Mouse (Mus musculus): Measurements from ENCODE around the gene Prss57. TPM values are rescaled to one million over a fixed set of nuclear protein-coding genes. Genes with fewer than 3 reads are reported as not detected.

The Prss57 gene
- polyA plus RNA-seq, 1 experiment from 2014 or later = 7.1 TPM

DNA sequence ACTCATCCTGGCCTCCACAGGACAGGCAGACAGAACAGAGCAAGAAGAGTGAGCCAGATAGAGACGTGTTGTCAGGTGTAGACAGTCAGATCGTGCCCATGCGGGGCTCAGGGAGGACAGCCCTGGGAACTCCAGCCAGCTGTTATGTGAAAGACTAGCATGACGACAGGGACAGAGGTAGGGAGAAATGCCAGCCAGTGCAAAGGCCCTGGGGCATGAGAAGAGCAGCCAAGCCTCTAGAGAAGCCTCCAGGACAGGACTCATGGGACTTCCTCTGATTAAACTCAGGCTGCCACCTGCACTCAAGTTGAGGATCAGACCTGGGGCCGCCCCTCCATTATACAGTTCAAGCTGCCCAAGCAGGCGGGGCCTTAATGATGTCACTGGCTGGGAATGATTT is 42.3 kb downstream of the Prss57 start:
- Histone ChIP-seq H3K4me1 (replicated peaks) (peaks cover 35% of the 10 kb centered on the region), H3K36me3 (replicated peaks) (peaks cover 9% of the 10 kb centered on the region; the same call in 1 of the 2 replicates), H3K9me3 (replicated peaks) (no peaks in the 10 kb centered on the region), H3K27ac (replicated peaks) (no peak overlapping the region), H3K4me2 (no peak overlapping the region), H3K4me3 (replicated peaks) (no peak overlapping the region), H3K9ac (no peak overlapping the region), H3K27me3 (no peaks in the 10 kb centered on the region)
- 74% methylated on average over 6 of the region's 6 CpGs for WGBS (ENCODE audit: insufficient replicate concordance)
- ATAC-seq (ENCODE audit: insufficient read depth) = no peak

DNA sequence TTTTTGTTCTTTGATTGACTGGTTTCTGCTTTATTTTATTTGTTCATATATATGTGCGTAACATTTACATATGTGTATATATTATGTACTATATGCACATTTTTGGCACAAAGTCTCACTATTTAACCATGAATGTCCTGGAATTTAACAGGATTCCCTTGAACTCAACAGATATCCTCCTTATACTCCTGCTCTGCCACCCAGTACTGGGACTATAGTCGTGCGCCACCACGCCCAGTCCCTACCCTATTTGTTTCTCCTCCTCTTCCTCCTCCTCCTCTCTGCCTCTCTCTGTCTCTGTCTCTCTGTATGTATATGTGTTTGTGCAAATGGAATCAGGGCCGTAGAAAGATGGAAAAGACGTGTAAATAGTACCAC is 44.0 kb downstream of the Prss57 start:
- Histone ChIP-seq H3K27me3 (no peaks in the 10 kb centered on the region), H3K27ac (replicated peaks) (peak overlapping the region; percentile 85), H3K4me2 (peak overlapping the region; percentile 85), H3K9me3 (replicated peaks) (no peaks in the 10 kb centered on the region), H3K9ac (peak overlapping the region; percentile 37; the same call in 1 of the 2 replicates), H3K36me3 (replicated peaks) (peaks cover 26% of the 10 kb centered on the region), H3K4me3 (replicated peaks) (peak overlapping the region; percentile 68), H3K4me1 (replicated peaks) (peaks cover 35% of the 10 kb centered on the region)
- 20% methylated on average over 6 of the region's 6 CpGs for WGBS (ENCODE audit: insufficient replicate concordance)
- peak; percentile 81 for ATAC-seq (ENCODE audit: insufficient read depth)

DNA sequence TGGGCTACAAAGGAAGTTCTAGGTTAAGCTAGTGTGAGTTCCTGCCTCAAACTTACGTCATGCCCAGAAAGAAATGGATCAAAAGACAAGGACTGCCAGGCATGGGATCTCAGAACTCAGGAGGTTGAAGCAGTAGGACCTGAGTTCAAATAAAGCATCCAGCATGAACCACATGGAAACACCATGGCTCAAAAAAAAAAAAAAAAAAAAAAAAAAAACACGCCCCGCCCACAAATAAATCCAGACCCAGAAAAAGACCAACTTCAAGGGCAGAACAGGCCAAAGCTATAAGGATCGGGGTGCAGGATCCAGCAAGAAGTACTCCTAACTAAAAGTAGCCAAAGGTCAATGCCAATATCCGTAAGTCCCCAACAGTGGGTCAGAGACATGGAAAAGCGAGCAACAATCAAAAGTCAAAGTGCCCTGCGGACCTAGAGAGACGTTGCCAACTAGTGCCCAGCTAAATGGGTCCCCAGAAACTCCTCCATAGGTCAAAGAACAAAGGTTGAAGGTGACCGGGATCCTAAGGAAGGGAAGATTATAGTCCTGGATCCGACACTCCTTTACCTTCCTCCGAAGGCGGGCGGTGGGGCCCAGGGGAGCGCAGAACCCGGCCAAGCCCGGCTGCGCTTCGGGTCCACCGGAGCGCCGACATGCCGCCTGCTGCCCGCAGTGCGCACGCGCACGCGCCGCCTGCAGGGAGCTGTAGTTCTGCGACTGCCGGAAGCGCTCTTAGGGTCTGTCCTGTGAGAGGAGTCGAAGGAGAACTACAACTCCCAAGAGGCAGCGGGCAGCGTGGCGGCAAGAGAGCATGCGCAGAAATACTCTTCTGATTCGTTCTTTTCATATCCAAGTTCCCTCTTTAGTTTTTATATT is 44.6 kb downstream of the Prss57 start, which contains the start of gene Polrmt:
TSS of gene Polrmt (minus strand) at position 684 of the 876 bp plus-strand sequence.
- H3K4me3 ChIP-seq (replicated peaks) = peak within 1 kb of the TSS; percentile 68
- 3% methylated on average over 38 of the region's 38 CpGs for WGBS (ENCODE audit: insufficient replicate concordance)
- H3K9me3 ChIP-seq (replicated peaks) = no peaks in the 10 kb centered on the region
- peak within 1 kb of the TSS; percentile 85 for H3K4me2 ChIP-seq
- H3K27ac ChIP-seq (replicated peaks) = peak within 1 kb of the TSS; percentile 85
- peaks cover 35% of the 10 kb centered on the region for H3K4me1 ChIP-seq (replicated peaks)
- H3K27me3 ChIP-seq = no peaks in the 10 kb centered on the region
- ATAC-seq (ENCODE audit: insufficient read depth) = peak; percentile 97
- H3K36me3 ChIP-seq (replicated peaks) = peaks cover 31% of the 10 kb centered on the region
- H3K9ac ChIP-seq = peak within 1 kb of the TSS; percentile 65

DNA sequence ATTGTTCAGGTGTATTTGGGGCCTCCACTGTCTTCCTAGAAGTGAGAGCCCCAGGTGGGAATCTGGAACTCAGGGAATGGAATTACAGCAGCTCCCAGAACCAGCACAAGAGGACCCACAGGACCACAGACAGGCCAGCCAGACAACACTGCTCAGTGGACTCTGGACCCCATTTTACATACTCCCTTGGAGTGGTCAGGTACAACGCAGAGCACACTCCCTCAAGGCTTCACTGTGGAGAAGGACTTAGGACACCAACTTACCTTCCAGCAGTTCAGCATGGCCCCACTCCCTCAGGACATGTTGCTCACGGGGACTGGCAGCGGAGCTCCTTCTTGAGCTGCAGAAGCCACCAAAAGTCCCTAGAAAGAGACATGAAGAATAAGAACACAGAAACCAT is 45.4 kb downstream of the Prss57 start:
- 83% methylated on average over 3 of the region's 3 CpGs for WGBS (ENCODE audit: insufficient replicate concordance)
- H3K36me3 ChIP-seq (replicated peaks) = peaks cover 39% of the 10 kb centered on the region
- no peak for ATAC-seq (ENCODE audit: insufficient read depth)
- H3K27ac ChIP-seq (replicated peaks) = no peak overlapping the region
- peaks cover 35% of the 10 kb centered on the region for H3K4me1 ChIP-seq (replicated peaks)
- H3K9me3 ChIP-seq (replicated peaks) = no peaks in the 10 kb centered on the region
- H3K27me3 ChIP-seq = no peaks in the 10 kb centered on the region
- H3K4me3 ChIP-seq (replicated peaks) = peak overlapping the region; percentile 68
- peak overlapping the region; percentile 85 for H3K4me2 ChIP-seq
- no peak overlapping the region for H3K9ac ChIP-seq

DNA sequence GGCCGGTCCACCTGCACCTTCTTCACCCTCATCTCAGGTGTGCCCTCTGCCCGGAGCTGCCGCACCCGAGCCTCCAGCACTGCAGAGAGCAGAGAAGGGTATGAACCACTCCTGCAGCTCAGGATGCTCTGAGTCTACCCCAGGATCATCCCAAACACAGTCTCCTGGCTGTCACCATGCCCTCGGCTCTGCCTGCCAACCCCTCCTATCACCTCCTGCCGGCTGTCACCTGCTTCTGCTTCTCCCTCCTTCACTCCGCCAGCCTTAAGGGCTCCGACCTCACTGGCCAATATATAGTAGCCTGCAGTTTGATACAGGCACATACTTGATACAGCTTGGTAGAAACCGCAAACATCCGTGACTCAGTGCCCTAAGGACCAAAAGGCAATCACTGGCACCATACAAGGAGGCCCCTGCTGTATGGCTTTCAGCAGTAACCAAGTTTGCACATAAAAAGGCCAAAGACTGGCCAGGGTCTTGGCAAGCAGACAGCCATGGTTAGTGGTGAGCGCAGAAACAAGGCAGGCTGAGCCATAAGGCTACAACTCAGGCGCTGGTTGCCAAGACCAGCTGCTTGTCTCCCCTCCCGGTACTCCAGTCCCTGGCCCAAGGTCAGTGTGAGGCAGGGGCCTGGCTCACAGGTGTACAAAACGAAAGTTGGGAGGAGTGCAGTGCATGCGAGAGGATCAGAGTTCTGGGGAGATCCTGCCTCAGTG is 47.0 kb downstream of the Prss57 start:
- no peak overlapping the region for H3K27ac ChIP-seq (replicated peaks)
- no peak for ATAC-seq (ENCODE audit: insufficient read depth)
- H3K4me2 ChIP-seq = no peak overlapping the region
- peaks cover 55% of the 10 kb centered on the region for H3K36me3 ChIP-seq (replicated peaks)
- H3K4me3 ChIP-seq (replicated peaks) = no peak overlapping the region
- no peaks in the 10 kb centered on the region for H3K9me3 ChIP-seq (replicated peaks)
- peaks cover 27% of the 10 kb centered on the region for H3K4me1 ChIP-seq (replicated peaks)
- 77% methylated on average over 15 of the region's 15 CpGs for WGBS (ENCODE audit: insufficient replicate concordance)
- no peaks in the 10 kb centered on the region for H3K27me3 ChIP-seq
- H3K9ac ChIP-seq = no peak overlapping the region

DNA sequence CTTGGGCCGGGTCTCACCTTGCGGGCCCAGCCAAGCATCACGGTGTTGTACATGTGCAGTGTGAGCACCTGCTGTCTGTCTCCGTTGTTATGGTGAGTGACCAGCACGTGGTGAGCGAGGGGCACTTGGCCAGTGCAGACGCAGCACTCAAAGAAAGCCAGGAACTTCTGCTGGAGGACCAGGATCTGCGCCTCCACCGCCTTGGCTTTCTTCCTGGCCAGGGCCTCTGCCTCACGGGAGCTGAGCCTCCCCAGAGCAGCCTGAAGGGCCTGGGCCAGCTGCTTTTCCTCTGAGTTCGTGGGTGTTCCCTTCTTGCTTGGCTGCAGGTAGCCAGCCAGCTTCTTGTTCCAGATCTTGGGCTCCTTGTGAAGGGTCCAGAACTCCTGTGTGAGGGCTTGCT is 47.6 kb downstream of the Prss57 start:
- no peak overlapping the region for H3K4me2 ChIP-seq
- H3K36me3 ChIP-seq (replicated peaks) = peaks cover 61% of the 10 kb centered on the region
- no peak overlapping the region for H3K9ac ChIP-seq
- peaks cover 23% of the 10 kb centered on the region for H3K4me1 ChIP-seq (replicated peaks)
- no peaks in the 10 kb centered on the region for H3K9me3 ChIP-seq (replicated peaks)
- H3K27me3 ChIP-seq = no peaks in the 10 kb centered on the region
- 81% methylated on average over 11 of the region's 11 CpGs for WGBS (ENCODE audit: insufficient replicate concordance)
- no peak for ATAC-seq (ENCODE audit: insufficient read depth)
- H3K4me3 ChIP-seq (replicated peaks) = no peak overlapping the region
- H3K27ac ChIP-seq (replicated peaks) = no peak overlapping the region

DNA sequence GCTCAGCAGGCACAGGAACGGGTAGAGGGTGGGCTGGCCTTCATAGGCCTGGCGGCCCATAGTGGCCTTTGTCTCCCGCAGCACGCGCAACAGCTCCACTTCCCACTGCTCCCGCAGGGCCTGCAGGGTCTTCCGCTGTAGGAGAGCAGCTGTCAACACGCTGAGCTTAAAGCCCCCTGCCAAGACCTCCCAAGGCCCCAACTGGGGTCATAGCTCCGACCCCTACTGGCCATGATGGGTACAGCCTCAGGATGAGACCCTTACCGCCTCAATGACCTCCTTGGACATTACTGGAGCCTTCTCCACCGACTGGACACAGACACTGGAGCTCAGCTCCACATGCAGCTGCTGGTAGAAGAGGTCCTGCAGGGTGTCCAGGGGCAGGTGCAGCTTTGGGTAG is 49.9 kb downstream of the Prss57 start:
- no peak overlapping the region for H3K4me2 ChIP-seq
- no peak overlapping the region for H3K9ac ChIP-seq
- no peak overlapping the region for H3K4me3 ChIP-seq (replicated peaks)
- no peak overlapping the region for H3K27ac ChIP-seq (replicated peaks)
- H3K27me3 ChIP-seq = no peaks in the 10 kb centered on the region
- no peak for ATAC-seq (ENCODE audit: insufficient read depth)
- peaks cover 7% of the 10 kb centered on the region for H3K4me1 ChIP-seq (replicated peaks)
- H3K36me3 ChIP-seq (replicated peaks) = peaks cover 84% of the 10 kb centered on the region
- no peaks in the 10 kb centered on the region for H3K9me3 ChIP-seq (replicated peaks)
- 81% methylated on average over 11 of the region's 11 CpGs for WGBS (ENCODE audit: insufficient replicate concordance)

DNA sequence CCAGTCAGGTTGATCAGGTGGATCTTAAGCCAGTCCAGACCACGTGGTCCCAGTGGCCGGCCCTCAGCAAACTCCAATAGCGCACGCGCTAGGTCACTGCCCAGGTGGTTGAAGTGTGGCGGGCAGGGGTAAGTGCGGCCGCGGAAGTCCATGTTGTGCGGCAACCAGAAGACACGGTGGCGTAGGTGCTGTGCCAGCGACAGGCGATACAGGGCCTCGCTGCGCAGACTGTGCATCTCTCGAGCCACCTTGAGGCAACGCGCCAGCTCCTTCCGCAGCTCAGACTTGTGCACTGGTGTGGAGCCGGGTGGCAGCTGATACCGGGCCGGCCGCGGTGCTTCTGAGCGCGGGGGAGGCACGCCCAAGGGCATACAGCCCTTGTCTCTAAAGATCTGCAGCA is 51.5 kb downstream of the Prss57 start:
- peaks cover 87% of the 10 kb centered on the region for H3K36me3 ChIP-seq (replicated peaks)
- 89% methylated on average over 28 of the region's 28 CpGs for WGBS (ENCODE audit: insufficient replicate concordance)

DNA sequence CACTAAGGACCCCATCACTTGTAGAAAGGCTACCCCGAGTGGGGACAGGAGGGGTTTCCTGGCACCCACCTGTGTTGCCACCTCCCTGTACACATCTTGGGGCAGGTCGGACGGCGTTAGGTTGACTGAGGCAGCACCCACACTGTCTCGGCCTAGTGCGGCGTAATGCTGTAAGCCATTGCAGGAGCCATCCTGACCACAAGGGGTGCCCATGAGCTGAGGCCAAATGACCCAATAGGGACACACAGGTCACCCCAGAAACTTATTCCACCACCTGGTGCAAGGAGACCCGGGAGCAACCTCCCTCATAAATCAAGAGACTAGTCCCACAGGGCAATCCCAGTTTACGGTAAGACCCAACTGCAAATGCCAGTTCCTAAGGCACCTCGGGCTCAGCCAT is 52.5 kb downstream of the Prss57 start:
- WGBS (ENCODE audit: insufficient replicate concordance) = 82% methylated on average over 10 of the region's 10 CpGs
- H3K4me2 ChIP-seq = no peak overlapping the region
- no peak for ATAC-seq (ENCODE audit: insufficient read depth)
- no peak overlapping the region for H3K9ac ChIP-seq
- H3K9me3 ChIP-seq (replicated peaks) = no peaks in the 10 kb centered on the region
- H3K27me3 ChIP-seq = no peaks in the 10 kb centered on the region
- peaks cover 82% of the 10 kb centered on the region for H3K36me3 ChIP-seq (replicated peaks)
- H3K4me3 ChIP-seq (replicated peaks) = no peak overlapping the region
- H3K4me1 ChIP-seq (replicated peaks) = 0 out of 2 replicates have a peak, but pooled peaks cover 4% of the 10 kb centered on the region
- H3K27ac ChIP-seq (replicated peaks) = no peak overlapping the region

More for the DNA sequence above, 51.5 kb downstream of the Prss57 start:
- no peaks in the 10 kb centered on the region for H3K9me3 ChIP-seq (replicated peaks)
- no peak overlapping the region for H3K9ac ChIP-seq
- H3K4me1 ChIP-seq (replicated peaks) = 0 out of 2 replicates have a peak, but pooled peaks cover 4% of the 10 kb centered on the region
- ATAC-seq (ENCODE audit: insufficient read depth) = no peak
- no peak overlapping the region for H3K27ac ChIP-seq (replicated peaks)
- no peaks in the 10 kb centered on the region for H3K27me3 ChIP-seq
- no peak overlapping the region for H3K4me3 ChIP-seq (replicated peaks)
- no peak overlapping the region for H3K4me2 ChIP-seq

DNA sequence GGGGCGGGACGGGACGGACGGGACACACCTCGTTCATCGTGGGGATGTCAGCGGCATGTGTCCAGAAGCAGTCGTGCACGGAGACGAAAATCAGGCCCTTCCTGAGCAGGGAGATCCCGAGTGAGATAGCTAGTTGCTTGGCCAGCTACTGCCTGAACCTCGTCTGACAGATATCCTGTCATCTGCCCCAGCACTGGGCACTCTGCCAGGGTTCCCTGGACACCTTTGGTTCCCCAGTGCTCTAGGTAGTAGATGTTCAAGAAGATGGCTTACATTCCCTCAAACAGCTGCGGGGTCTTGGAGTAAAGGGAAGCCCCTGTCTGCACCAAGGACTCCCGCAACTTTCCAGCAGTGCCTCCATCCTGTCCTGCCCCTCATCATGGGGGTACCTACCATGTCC is 54.1 kb downstream of the Prss57 start:
- H3K9ac ChIP-seq = no peak overlapping the region
- H3K27ac ChIP-seq (replicated peaks) = no peak overlapping the region
- ATAC-seq (ENCODE audit: insufficient read depth) = no peak
- H3K9me3 ChIP-seq (replicated peaks) = no peaks in the 10 kb centered on the region
- WGBS (ENCODE audit: insufficient replicate concordance) = 82% methylated on average over 14 of the region's 14 CpGs
- no peak overlapping the region for H3K4me2 ChIP-seq
- peaks cover 67% of the 10 kb centered on the region for H3K36me3 ChIP-seq (replicated peaks)
- H3K4me1 ChIP-seq (replicated peaks) = 0 out of 2 replicates have a peak, but pooled peaks cover 4% of the 10 kb centered on the region
- no peak overlapping the region for H3K4me3 ChIP-seq (replicated peaks)
- no peaks in the 10 kb centered on the region for H3K27me3 ChIP-seq

DNA sequence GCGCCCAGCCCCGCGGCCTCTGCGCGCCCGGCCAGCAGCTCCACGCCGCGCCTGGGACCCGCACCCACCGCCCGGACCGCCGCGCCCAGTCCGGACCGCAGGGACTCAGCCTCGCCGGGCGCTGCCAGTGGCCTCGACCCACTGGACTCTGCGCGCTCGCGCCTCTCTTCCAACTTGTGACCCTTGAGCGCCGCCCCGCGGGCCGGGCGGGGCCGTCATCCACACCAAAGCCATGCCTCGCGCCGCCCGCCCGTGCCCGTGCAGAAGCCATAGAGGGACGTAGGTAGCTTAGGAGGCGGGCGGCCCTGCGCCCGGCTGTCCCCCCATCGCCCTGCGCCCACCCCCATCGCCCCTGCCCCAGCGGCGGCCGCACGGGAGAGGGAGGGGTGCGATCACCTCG is 55.4 kb downstream of the Prss57 start:
- no peaks in the 10 kb centered on the region for H3K27me3 ChIP-seq
- no peak for ATAC-seq (ENCODE audit: insufficient read depth)
- peak overlapping the region; percentile 13; the same call in 1 of the 2 replicates for H3K4me2 ChIP-seq
- H3K4me1 ChIP-seq (replicated peaks) = 0 out of 2 replicates have a peak, but pooled peaks cover 4% of the 10 kb centered on the region
- H3K9me3 ChIP-seq (replicated peaks) = no peaks in the 10 kb centered on the region
- WGBS (ENCODE audit: insufficient replicate concordance) = 57% methylated on average over 47 of the region's 52 CpGs
- no peak overlapping the region for H3K27ac ChIP-seq (replicated peaks)
- H3K9ac ChIP-seq = no peak overlapping the region
- H3K4me3 ChIP-seq (replicated peaks) = no peak overlapping the region
- peaks cover 54% of the 10 kb centered on the region for H3K36me3 ChIP-seq (replicated peaks)
